Mouse (Mus musculus) colon, adult 2 months (tissue): ENCODE measurements around the gene Lrrc49. TPM values are rescaled to one million over a fixed set of nuclear protein-coding genes. Genes with fewer than 3 reads are reported as not detected.

Experiments
- polyA plus RNA-seq: library from polyadenylated mRNA; depleted of rRNA; stranded (reverse); fragments of >200 nt; gene quantifications from 2 replicates; pipeline ENCODE4 v1.2.3, GENCODE M21; 2012; rRNA removed

Lrrc49 gene
- 2.8 and 3.4 TPM in 2 replicates for polyA plus RNA-seq

DNA sequence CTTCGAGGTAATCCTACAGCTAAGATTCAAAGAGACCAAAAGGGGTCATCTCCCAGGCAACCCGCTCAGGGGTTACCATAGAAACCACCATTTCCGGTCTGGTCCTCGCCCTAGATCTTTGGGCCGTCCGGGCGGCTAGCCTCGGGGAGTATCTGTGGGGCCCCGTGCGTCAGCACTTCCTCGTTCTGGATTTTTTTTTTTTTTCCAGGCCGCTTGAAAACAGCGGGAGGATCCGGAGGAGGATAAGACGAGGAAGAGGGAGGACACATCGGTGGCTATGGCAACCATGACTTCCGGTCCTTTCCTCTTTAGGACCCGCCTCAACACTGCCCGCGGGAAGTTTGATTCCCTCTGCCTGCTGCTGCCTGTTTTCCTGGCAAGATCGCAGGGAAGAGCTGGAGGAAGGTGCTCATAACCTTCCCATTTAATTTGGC is at the start of gene Lrrc49:
Gene Lrrc49 (minus strand): TSS at position 268 of the 434 bp plus-strand sequence.

DNA sequence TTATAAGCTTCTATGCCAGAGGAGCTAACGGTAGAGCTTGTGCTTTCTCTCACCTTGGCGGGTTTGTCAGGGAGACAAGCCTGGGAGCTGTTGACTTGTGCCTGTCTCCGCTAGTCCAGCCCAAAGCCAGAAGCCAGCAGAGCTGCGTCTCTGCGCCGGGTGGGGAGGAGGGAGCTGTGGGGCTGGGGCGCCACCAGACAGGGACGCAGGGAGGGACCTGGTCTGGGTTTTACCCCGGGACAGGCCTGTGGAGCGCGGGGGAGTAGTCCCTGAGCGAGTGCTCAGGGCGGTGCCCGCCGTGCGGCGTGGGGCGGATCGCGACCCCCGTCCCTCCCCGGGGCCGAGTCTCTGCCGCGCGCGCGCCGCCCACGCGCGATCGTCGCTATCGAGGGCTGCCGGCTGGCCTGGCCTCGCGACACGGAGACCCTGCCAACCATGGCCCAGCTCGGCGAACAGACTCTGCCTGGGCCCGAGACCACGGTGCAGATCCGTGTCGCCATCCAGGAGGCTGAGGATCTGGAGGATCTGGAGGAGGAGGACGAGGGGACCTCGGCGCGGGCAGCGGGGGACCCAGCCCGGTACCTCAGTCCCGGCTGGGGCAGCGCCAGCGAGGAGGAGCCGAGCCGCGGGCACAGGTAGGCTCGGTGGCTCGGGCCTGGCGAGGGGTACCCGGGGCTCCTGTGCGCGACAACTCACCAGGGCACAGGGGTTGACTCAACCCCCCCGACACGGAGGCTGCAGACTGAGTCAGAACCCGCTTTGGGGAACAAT is 25.0 kb upstream of the Lrrc49 start, which contains the start of gene Larp6:
Gene Larp6 (plus strand): TSS at position 219 of the 771 bp plus-strand sequence.

DNA sequence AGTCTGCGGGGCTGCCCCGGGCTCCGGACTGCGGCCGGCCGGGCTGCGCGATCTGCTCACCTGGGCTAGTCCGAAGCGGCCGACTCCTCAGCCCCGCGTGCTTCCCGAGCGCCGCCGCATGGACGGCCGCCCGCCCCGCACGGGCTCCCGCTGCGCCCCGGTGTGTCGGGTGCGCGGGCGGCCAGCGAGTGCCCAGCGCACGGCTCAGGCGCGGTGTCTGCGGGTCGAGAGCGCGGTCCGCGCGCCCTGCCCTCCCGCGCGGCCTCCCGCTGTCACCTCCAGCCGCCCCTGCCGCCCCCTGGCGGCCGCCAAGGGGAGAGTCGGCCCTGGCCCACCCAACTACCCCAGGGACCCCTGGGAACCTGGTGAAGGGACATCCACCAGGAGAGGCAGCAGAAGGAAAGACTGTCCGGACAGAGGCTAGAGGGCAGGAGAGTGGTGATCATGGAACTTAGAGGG is 166.1 kb downstream of the Lrrc49 start, which contains the start of gene Thsd4:
Gene Thsd4 (minus strand): TSS at position 241 of the 459 bp plus-strand sequence.

Other genes with a start within 250 kb of the Lrrc49 start
- 17.1 and 23.5 TPM in 2 replicates for gene Thsd4, start 166.1 kb downstream of the Lrrc49 start, polyA plus RNA-seq
- 1.9 and 2.7 TPM in 2 replicates for gene Larp6, start 24.8 kb upstream of the Lrrc49 start, polyA plus RNA-seq
- 11.6 and 13.6 TPM in 2 replicates for gene Uaca, start 106.4 kb upstream of the Lrrc49 start, polyA plus RNA-seq